Mouse (Mus musculus): Measurements from ENCODE around the gene Itga5.

Itga5 gene

GRCm38 (mm10) chr15:103295851-103296250 is 70.7 kb downstream of the Itga5 start:
- DNase-seq (ENCODE audit: low spot score in 2 of 2) = no peak

GRCm38 (mm10) chr15:103294649-103295048 is 71.9 kb downstream of the Itga5 start:
- no peak for DNase-seq (ENCODE audit: low spot score in 2 of 2)
